Mouse (Mus musculus) cortical plate, adult 2 months (tissue): ENCODE measurements around the gene Foxp1.

Source experiments
- CTCF ChIP-seq: fragments of 200-500 bp; IDR thresholded peaks from 2 replicates; pipeline ENCODE4 v1.5.1; 2011; ENCODE audit warnings: mild to moderate bottlenecking, control low read depth, low read length; ENCODE audit not compliant: insufficient read depth; ENCODE audit errors: extremely low read depth
- POLR2A ChIP-seq: fragments of 200-500 bp; IDR thresholded peaks from 2 replicates; pipeline ENCODE4 v1.6.1; 2011; ENCODE audit warnings: mild to moderate bottlenecking, low read length, control low read depth; ENCODE audit not compliant: insufficient read depth; ENCODE audit errors: extremely low read depth

DNA sequence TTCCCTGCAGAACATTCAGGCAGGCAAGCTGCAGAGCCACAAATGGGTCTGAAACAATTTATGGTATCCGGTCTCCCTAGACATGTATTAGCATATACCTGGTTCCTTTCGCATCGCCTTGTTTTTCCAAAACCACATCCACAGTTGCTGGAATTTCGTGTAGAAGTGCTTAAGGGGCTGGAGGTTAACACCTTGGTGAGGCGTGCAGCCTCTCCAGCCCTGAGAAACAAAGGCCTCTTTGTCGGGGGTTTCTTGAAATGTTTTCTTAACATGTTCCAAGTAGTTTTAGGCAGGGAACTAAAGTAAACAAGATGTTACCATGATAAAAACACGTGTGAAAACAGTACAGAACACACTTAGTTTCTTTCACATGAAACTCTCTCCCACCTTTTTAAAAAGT lies 550.1 kb downstream of the Foxp1 start:
- TF ChIP-seq CTCF (no peak), POLR2A (no peak)
